Mouse (Mus musculus) embryonic fibroblast, embryonic 13.5 days (primary cell): ENCODE data around the gene Rffl.

Experiments used
- CTCF ChIP-seq: IDR thresholded peaks from 2 replicates; pipeline ENCODE4 v1.5.1; 2011; ENCODE audit warnings: mild to moderate bottlenecking, control low read depth, low read length, moderate library complexity, borderline replicate concordance; ENCODE audit not compliant: insufficient read depth
- POLR2A ChIP-seq: IDR thresholded peaks from 2 replicates; pipeline ENCODE4 v1.6.1; 2011; ENCODE audit warnings: low read depth, mild to moderate bottlenecking, control low read depth, low read length, moderate library complexity

DNA sequence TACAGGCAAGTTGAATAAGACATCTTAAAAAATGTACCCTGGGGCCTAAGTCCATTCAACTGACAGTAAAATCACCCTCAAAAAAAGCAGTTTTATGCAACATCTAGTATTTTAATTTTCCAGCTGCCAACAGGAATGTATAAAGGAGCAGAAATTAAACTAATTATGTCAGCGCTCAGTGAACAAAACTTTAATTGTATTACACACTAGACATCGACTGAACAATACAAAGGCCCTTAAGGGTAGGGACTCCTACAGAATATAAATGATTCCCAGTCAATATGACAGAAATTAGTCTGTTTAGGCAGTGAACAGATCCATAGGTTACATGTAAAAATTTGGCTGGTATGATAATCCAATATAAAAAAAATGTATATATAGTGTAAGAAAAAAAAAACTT, 8.0 kb downstream of the Rffl start:
- TF ChIP-seq CTCF (no peak), POLR2A (no peak)
